Mouse (Mus musculus) C2C12 (cell line): ENCODE data around the gene Mpc2.

Experiments
- CEBPB ChIP-seq: IDR thresholded peaks from one replicate; pipeline ENCODE4 v1.6.1; 2011; ENCODE audit warnings: low read depth, mild to moderate bottlenecking, control low read depth, moderate library complexity
- CTCF ChIP-seq: IDR thresholded peaks from one replicate; pipeline ENCODE4 v1.5.1; 2011; ENCODE audit not compliant: control insufficient read depth, insufficient read depth, insufficient read length
- MAX ChIP-seq: IDR thresholded peaks from one replicate; pipeline ENCODE4 v1.6.1; 2011; ENCODE audit warnings: mild to moderate bottlenecking, control low read depth
- MYOD1 ChIP-seq: IDR thresholded peaks from one replicate; pipeline ENCODE4 v1.6.1; 2011; ENCODE audit warnings: low read depth; ENCODE audit not compliant: control insufficient read depth, insufficient read length
- MYOG ChIP-seq: IDR thresholded peaks from one replicate; pipeline ENCODE4 v1.6.1; 2011; ENCODE audit not compliant: control insufficient read depth, insufficient read length; ENCODE audit errors: extremely low read depth

DNA sequence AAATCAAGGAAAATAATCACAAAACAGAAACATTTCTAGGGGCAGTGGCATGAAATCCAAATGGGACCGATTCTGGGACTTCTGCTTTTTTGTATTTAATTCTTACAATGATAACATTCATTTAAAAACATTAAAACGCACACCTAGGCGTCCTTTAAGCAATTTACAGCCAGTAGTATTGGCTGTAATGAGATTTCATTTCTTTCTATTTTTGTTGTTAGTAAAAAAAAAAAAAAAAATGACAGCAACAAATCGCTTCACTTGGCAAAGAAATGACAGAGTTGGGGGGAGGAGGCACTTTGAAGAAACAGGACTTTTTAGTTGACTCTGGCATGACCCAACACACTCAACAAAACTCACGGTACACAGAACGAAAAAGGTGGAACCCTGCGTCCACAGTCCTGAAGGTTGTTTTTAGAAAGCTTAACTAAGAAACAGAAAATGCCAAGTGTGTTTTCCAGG is 1.4 kb upstream of the Mpc2 start:
- TF ChIP-seq CTCF (no peak), MAX (no peak), MYOG (no peak), CEBPB (no peak), MYOD1 (no peak)
